Mouse (Mus musculus): ENCODE results near the gene Wdr93.

GRCm38 (mm10) chr7:79744051-79744450, 1.1 kb downstream of the Wdr93 start:
- no peak for TF ChIP-seq CTCF (IDR thresholded peaks at IDR 0.05)
- TF ChIP-seq EP300 (IDR thresholded peaks at IDR 0.05) = no peak

Data from lung, postnatal 0 days (tissue).